Mouse (Mus musculus): Measurements from ENCODE around the gene Gpr132. TPM values are rescaled to one million over a fixed set of nuclear protein-coding genes. Genes with fewer than 3 reads are reported as not detected.

Gpr132 gene
- total RNA-seq (2021): 1 to 10 TPM in 1 of 2 experiments, under 1 TPM in 1; 0.22 to 2.0 TPM
- long read RNA-seq, experiment 1, partial matches to known transcripts: 0 of 2 reads
- long read RNA-seq, experiment 1, other reads (novel, unspliced or antisense): 2 of 2 reads
- long read RNA-seq, experiment 2, partial matches to known transcripts: 0 of 1 reads
- long read RNA-seq, experiment 2, other reads (novel, unspliced or antisense): 0 of 1 reads

GRCm38 (mm10) chr12:112868178-112869087 is at the start of gene Gpr132:
Gpr132 (minus strand) TSS chr12:112868228.
- no peak for DNase-seq
- intact Hi-C loops (cut with DNase I): no loop called here

GRCm38 (mm10) chr12:112917486-112917885 is 49.5 kb upstream of the Gpr132 start:
- DNase-seq: peak; percentile 34 to 43
- intact Hi-C loops (cut with DNase I): no loop called here

DNA sequence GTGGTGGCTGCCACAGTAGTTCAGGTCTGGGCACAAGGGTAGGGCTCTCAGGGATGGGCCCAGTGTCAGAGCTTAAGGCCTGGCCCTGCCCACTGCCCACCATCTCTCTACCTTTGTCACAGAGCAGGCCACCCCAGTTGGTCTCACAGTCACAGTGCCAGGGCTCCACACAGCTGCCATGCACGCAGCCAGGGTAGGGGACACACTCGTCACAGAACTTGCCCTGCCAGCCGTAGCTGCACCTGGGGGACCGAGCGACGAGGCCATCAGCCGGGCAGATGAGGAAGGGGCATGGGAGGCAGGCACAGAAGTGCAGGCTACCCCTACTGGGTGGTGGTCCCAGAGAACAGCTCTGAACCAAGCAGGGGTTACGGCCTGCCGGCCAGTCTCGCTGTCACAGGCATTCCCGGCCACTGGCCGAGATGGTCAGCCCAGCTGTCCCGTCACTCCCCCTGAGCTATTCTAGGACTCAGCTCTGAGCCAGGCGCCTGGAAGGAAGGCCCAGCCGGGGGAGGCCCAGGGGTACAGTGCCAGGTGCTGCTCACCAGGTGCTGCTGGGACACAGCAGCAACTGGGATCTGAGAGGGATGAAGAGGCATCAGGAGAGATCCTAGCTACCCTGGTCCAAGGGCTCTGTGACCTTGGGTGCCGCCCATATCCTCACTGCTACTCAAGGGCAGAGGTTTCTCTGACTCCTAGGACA is 48.8 kb upstream of the Gpr132 start:
- peak; percentile 64 to 75 for DNase-seq
- intact Hi-C loops (cut with DNase I): no loop called here

DNA sequence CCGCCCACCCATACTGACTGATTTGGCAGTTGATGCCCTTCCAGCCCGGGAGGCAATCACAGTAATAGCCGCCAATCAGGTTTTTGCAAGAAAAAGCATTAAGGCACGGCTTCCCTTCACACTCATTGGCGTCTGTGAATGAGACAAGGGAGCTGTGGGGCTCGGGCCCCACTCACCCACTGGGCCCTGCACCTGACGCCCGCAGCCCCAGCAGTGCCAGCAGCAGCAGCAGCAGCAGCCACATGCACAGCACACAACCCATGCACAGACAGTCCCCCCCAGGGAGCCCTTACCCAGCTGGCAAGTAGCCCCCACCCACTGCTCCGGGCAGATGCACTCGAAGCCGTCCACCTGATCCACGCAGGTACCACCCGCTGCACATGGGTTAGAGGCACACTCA is 47.6 kb upstream of the Gpr132 start:
- DNase-seq: no peak
- intact Hi-C loops (cut with DNase I): no loop called here

GRCm38 (mm10) chr12:112914527-112914926 is 46.5 kb upstream of the Gpr132 start:
- intact Hi-C loops (cut with DNase I): no loop called here
- peak; percentile 40 to 54 for DNase-seq

- intact Hi-C loops (cut with DNase I): no loop called here
- DNase-seq: no peak
Observed at GRCm38 (mm10) chr12:112912951-112913745, 45.1 kb upstream of the Gpr132 start.

DNA sequence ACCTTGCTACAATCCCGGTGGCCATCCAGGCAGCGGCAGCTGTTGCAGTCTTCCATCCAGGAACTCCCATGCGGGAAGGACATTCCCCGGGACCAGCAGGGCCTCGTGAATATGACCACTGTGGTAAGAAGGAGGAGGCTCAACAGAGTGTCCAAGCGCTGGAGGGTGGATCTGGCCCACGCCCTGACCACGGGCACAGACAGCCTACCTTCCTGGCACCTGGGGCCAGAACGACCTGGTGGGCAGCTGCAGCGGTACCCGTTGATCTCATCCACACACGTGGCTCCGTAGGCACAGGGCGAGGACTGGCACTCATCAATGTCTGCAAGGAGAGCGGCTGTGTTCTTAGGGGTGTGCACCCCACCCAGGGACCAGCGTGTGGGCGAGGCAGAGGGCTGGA is 43.7 kb upstream of the Gpr132 start:
- intact Hi-C loops (cut with DNase I): no loop called here
- DNase-seq: no peak

- intact Hi-C loops (cut with DNase I): no loop called here
- no peak for DNase-seq
Observed at GRCm38 (mm10) chr12:112908991-112909390, 41.0 kb upstream of the Gpr132 start.

- intact Hi-C loops (cut with DNase I): no loop called here
- DNase-seq: no peak
Observed at GRCm38 (mm10) chr12:112905001-112905400, 37.0 kb upstream of the Gpr132 start.

GRCm38 (mm10) chr12:112903941-112904340 is 35.9 kb upstream of the Gpr132 start:
- intact Hi-C loops (cut with DNase I): no loop called here
- DNase-seq: no peak

DNA sequence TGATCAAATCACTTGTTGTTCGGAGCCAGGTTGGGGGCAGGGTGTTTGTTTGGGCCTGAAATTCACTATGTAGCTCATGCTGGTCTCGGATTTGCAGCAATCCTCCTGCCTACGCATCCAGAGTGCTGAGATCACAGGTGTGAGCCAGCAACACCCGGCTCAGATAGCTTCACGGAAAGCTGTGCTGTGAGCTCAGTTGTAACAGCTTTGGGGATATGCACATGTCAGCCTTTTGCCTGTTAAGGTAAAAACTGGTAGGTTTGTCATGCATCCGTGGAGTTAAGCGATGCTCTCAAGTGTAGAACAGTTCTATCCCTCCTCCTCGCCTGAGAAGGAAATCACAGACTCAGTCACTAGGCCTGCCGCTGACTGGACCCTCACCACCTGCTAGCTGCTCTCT is 32.6 kb upstream of the Gpr132 start:
- intact Hi-C loops (cut with DNase I): no loop called here

GRCm38 (mm10) chr12:112898960-112899359 is 30.9 kb upstream of the Gpr132 start:
- intact Hi-C loops (cut with DNase I): no loop called here
- no peak for DNase-seq

More for the DNA sequence above, 32.6 kb upstream of the Gpr132 start:
- no peak for DNase-seq

DNA sequence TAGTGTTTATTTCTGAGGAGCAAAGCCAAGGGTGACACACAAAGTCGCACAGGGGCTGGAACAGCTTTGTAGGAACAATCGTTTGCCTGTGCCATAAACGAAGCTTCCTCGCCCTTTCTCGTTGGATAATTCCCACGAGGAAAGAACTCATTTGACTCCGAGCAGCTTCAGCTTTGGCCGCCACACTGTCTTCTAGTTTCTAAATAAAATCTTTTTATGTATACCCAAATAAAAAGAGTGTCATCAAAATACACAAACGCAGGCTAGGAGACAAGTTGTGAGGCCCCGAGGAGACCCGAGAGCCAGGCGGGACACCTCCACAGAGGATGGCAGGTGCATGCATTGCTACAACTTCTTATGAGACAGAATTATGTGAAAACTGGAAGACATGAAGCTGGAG is 30.3 kb upstream of the Gpr132 start:
- intact Hi-C loops (cut with DNase I): no loop called here
- no peak for DNase-seq

DNA sequence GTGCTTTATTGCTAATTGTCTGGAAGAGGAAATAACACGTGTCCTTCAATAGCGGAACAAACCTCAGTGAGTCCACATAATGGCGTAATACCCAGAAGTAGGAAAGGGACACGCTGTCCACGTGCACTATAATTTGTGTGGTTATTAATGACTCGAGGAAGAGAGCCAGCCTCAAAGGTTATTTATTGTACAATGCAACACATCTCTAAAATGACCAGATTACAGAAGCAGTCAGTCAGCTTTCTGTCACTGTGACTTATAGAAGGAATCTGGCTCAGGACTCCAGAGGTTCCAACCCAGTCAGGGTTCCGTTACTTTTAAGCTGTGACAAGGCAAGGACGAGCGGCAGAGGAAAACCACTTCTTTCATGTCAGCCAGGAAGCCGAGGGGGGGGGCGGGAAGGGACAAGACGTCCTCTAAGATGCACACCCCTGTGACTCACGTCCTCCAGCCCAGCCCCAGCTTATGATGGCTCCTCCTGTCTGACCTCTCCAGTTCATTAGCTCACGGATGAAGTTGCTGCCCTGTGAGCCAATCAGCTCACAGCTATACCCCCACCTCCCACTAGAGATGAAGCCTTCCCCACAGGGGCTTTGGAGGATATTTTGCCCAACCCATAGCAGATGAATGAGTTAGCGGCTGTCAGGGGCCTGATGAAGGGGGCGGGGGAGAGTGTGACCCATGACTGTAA is 29.6 kb upstream of the Gpr132 start:
- intact Hi-C loops (cut with DNase I): no loop called here
- peak; percentile 51 to 66 for DNase-seq

DNA sequence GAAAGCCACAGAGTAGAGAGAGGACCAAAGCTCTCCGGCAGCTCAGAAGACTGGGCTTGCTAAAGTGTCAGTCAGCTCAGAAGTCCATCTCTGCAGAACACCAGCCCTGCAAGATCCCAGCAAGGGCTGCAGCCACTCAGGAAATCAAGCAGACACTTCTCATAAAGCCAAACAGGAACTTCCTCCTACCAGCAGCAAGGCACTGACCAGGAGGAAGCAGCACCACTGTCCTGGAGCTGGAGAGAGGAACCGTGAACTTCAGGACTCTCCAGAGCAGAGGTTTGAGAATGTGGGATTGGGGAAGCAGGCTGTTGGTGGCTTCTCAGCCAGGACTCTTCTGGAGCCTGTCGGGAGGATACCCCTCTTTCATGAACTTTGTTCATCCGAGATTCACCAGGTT is 26.9 kb upstream of the Gpr132 start:
- DNase-seq: no peak
- intact Hi-C loops (cut with DNase I): no loop called here

- DNase-seq: no peak
- intact Hi-C loops (cut with DNase I): no loop called here
Observed at GRCm38 (mm10) chr12:112894303-112894884, 26.4 kb upstream of the Gpr132 start.

- DNase-seq: no peak
- intact Hi-C loops (cut with DNase I): no loop called here
Observed at GRCm38 (mm10) chr12:112885465-112885864, 17.4 kb upstream of the Gpr132 start.

DNA sequence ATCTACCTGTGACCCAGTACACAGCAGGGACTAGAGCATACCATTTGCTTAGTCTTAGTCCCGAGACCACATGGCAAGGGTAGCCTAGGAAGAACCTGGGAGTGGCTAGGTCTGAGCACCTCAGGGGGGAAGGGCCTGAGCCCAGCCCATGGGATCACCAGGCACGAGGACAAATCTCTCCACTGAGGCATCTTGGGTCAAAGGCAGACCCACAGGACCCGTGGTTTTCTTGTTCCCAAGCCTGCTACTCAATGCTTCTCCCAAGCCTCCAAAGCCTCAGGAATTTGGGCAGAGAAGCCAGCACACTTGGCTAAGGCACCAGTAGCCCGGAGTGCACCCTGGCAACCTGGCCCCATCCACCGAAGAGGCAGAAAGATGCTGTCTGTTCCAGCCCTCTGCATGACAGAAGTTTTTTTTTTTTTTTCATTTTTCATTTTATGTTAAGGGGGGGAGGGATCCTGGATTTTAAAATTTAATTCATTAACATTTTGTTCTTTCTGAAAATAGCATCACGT is 13.3 kb upstream of the Gpr132 start:
- no peak for DNase-seq
- intact Hi-C loops (cut with DNase I): no loop called here

- DNase-seq: no peak
- intact Hi-C loops (cut with DNase I): no loop called here
Observed at GRCm38 (mm10) chr12:112880661-112881060, 12.6 kb upstream of the Gpr132 start.

Data from heart, postnatal 14 days (tissue).